Mouse (Mus musculus) midbrain, embryonic 15.5 days (tissue): Measurements from ENCODE around the gene Ttc26. TPM values are rescaled to one million over a fixed set of nuclear protein-coding genes. Genes with fewer than 3 reads are reported as not detected.
"Not testable (repeated sequence)": the region's sequence is repeated elsewhere in the genome, so short reads cannot be mapped to it uniquely, and the experiment has no call there.

ENCODE experiments used
- ATAC-seq: fragments of 200-750 bp; cut with Nextera tagmentation; replicated peaks from 2 replicates; pipeline ENCODE4 v1.8.0; 2017; ENCODE audit warnings: moderate TSS enrichment
- H3K27ac ChIP-seq: fragments of 300-500 bp; sonication (generic); 2 replicates; pipeline ENCODE4 v1.5.1; 2015; ENCODE audit warnings: mild to moderate bottlenecking, inconsistent platforms
- H3K27me3 ChIP-seq: fragments of 300-500 bp; sonication (generic); replicated peaks from 2 replicates; pipeline ENCODE4 v1.6.1; 2015; ENCODE audit warnings: inconsistent platforms
- H3K36me3 ChIP-seq: fragments of 300-500 bp; sonication (generic); replicated peaks from 2 replicates; pipeline ENCODE4 v1.6.1; 2015; ENCODE audit warnings: inconsistent platforms
- H3K4me1 ChIP-seq: fragments of 300-500 bp; sonication (generic); 2 replicates; pipeline ENCODE4 v1.6.1; 2015; ENCODE audit warnings: inconsistent platforms
- H3K4me2 ChIP-seq: fragments of 300-500 bp; sonication (generic); 2 replicates; pipeline ENCODE4 v1.6.1; 2015; ENCODE audit warnings: inconsistent platforms, mild to moderate bottlenecking, moderate library complexity
- H3K4me3 ChIP-seq: fragments of 300-500 bp; sonication (generic); 2 replicates; pipeline ENCODE4 v1.5.1; 2015; ENCODE audit warnings: mild to moderate bottlenecking, inconsistent platforms
- H3K9ac ChIP-seq: fragments of 300-500 bp; sonication (generic); 2 replicates; pipeline ENCODE4 v1.6.1; 2015; ENCODE audit warnings: mild to moderate bottlenecking, inconsistent platforms
- H3K9me3 ChIP-seq: fragments of 300-500 bp; sonication (generic); 2 replicates; pipeline ENCODE4 v1.6.1; 2016; ENCODE audit warnings: inconsistent platforms
- WGBS: fragments of 180-500 bp; shearing (Covaris S2); methylation state at CpG from one replicate; pipeline ENCODE4 v1.1.7; 2015; ENCODE audit warnings: mixed read lengths; 5-methylcytosine and 5-hydroxymethylcytosine counted together
- polyA plus RNA-seq: library from polyadenylated mRNA; unstranded; fragments of >200 nt; fragmentation: Nextera tagmentation; extraction: Ambion mirVana; gene quantifications from 2 replicates; pipeline ENCODE4 v1.2.1, GENCODE M21; 2015

Ttc26 gene
- polyA plus RNA-seq, 1 experiment from 2014 or later, result 7.5 TPM

DNA sequence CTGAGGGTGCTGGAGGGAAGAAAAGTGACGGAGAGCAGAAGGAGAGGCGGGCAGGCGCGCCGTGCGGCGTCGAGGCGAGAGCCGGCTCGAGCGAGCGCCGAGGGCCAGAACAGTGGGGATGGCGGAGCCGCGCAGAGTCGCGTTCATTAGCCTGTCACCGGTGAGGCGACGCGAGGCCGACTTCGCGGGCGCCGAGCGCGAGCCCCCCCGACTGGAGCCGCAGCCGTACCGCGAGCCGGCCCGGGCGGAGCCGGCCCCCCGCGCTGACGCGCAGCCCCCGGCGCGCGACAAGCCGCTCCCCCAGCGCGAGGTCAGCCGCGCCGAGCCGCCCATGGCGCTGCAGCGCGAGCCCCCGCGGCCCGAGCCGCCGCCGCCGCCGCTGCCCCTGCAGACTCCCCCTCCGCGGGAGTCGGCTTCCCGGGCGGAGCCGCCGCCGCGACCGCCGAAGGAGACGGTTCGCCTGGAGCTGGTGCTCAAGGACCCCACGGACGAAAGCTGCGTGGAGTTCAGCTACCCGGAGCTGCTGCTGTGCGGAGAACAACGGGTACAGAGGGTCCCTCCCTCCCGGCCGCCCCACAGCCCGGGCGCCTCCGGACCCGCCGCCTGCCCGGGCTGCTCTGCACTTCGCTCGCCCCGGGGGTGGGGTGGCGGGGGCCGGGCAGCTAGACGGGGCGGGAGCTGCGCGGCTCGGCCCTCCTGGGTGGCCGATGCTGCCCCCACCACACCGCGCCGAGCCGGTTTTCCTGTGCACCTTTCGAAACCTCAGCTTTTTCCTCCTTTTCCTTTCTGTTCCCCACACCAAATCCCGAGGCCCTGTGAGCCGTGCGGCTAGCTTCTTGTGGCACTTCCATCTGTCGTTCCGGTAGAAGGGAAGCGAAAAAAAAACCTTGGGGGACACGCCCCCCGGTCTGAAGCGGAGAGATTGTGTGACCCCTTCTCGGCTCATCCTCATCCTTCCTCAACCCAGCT, 53.1 kb downstream of the Ttc26 start:
- H3K27ac ChIP-seq, result peak overlapping the region; percentile 98
- peak overlapping the region; percentile 83 for H3K4me2 ChIP-seq
- under 1% methylated on average over 91 of the region's 118 CpGs for WGBS
- peak overlapping the region; percentile 76 for H3K4me3 ChIP-seq
- no peaks in the 10 kb centered on the region for H3K27me3 ChIP-seq
- no peaks in the 10 kb centered on the region for H3K9me3 ChIP-seq
- H3K36me3 ChIP-seq, result no peaks in the 10 kb centered on the region
- peak overlapping the region; percentile 88 for H3K9ac ChIP-seq
- peaks cover 34% of the 10 kb centered on the region for H3K4me1 ChIP-seq
- ATAC-seq, result peak; percentile 81

DNA sequence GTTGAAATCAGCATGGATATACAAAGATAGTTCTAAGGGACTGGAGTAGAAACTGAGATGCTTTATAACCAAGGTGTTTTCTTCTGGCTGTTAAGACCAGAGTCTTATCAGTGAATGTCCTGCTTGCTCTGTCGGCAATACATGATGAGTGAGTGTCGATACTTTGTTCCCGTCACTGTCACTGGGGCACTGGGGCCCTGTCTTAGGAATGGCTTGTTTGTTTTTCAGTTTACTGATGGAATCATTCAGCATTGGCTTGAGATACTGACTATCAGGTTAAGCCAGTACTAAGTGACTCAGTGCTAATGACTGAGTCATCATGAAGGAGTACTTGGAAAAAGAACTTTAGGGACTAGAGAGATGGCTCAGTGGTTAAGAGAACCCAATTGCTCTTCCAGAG, 62.6 kb downstream of the Ttc26 start:
- ATAC-seq, result no peak
- H3K27ac ChIP-seq, result no peak overlapping the region
- peaks cover 20% of the 10 kb centered on the region; the same call in 1 of the 2 replicates for H3K36me3 ChIP-seq

DNA sequence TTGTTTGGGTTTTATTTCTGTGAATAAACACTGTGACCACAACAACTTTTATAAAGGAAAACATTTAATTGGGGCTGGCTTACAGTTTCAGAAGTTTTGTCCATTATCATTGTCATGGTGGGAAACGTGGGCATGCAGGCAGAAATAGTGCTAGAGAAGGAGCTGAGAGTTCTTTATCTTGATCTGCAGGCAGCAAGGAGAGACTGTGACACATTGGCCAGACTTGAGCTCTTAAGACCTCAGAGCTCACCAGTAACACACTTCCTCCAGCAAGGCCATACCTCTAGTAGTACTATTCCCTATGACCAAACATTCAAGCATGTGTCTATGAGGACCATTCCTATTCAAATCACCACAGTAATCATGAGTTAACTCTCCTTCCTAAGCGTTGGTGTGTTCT, 67.0 kb downstream of the Ttc26 start:
- H3K36me3 ChIP-seq, result peaks cover 23% of the 10 kb centered on the region; the same call in 1 of the 2 replicates
- no peaks in the 10 kb centered on the region for H3K27me3 ChIP-seq
- no peak overlapping the region for H3K4me3 ChIP-seq
- no peak overlapping the region for H3K9ac ChIP-seq
- no peaks in the 10 kb centered on the region for H3K9me3 ChIP-seq
- H3K4me2 ChIP-seq, result no peak overlapping the region
- no peaks in the 10 kb centered on the region for H3K4me1 ChIP-seq
- 96% methylated on average over 2 of the region's 2 CpGs for WGBS
- no peak for ATAC-seq
- no peak overlapping the region for H3K27ac ChIP-seq

More for the DNA sequence above, 62.6 kb downstream of the Ttc26 start:
- WGBS, result 95% methylated on average over 3 of the region's 3 CpGs
- H3K9me3 ChIP-seq, result no peaks in the 10 kb centered on the region
- H3K9ac ChIP-seq, result no peak overlapping the region
- no peaks in the 10 kb centered on the region for H3K27me3 ChIP-seq
- no peak overlapping the region for H3K4me3 ChIP-seq
- peaks cover 3% of the 10 kb centered on the region; the same call in 1 of the 2 replicates for H3K4me1 ChIP-seq
- H3K4me2 ChIP-seq, result no peak overlapping the region

DNA sequence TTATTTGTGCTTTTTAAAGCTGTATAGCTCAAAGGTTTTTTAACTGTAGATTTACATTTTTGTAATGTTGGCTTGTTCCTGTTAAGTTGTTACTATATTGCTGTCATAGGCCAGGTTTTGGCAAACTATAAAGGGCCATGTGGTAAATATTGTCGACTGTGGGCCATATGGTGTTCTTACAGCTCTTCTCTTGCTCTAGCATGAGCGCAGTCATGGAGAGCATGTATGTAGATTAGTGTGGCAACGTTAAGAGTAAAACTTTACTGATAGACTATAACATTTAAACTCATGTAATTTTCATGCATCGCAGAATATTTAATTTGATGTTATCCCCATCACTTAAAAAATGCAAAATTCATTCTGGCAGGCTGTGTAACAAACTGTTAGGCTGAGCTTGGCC, 71.8 kb downstream of the Ttc26 start:
- Histone ChIP-seq H3K4me2 (no peak overlapping the region), H3K27me3 (no peaks in the 10 kb centered on the region), H3K9ac (no peak overlapping the region), H3K4me3 (no peak overlapping the region), H3K4me1 (no peaks in the 10 kb centered on the region), H3K27ac (no peak overlapping the region), H3K36me3 (peaks cover 24% of the 10 kb centered on the region; the same call in 1 of the 2 replicates), H3K9me3 (no peaks in the 10 kb centered on the region)
- ATAC-seq, result no peak
- WGBS, result 91% methylated on average over 4 of the region's 4 CpGs

DNA sequence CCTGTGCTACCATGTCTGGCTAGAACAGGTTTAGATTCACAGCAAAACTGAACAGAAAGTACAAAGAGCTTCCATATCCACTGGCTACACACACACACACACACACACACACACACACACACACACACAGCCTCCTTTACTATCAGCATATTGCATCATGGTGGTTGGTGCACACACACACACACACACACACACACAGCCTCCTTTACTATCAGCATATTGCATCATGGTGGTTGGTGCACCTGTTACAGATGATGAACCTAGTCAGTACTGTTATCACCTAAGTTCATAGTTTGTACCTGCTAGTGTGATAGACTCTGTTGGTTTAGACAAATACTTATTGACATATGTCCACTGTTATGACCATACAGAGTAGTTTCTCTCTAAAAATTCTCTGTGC, 75.2 kb downstream of the Ttc26 start:
- ATAC-seq, H3K9ac ChIP-seq, H3K27ac ChIP-seq, H3K4me3 ChIP-seq, H3K4me1 ChIP-seq, H3K9me3 ChIP-seq, H3K27me3 ChIP-seq, H3K4me2 ChIP-seq: not testable (repeated sequence)
- H3K36me3 ChIP-seq, result peaks cover 27% of the 10 kb centered on the region; the same call in 1 of the 2 replicates

DNA sequence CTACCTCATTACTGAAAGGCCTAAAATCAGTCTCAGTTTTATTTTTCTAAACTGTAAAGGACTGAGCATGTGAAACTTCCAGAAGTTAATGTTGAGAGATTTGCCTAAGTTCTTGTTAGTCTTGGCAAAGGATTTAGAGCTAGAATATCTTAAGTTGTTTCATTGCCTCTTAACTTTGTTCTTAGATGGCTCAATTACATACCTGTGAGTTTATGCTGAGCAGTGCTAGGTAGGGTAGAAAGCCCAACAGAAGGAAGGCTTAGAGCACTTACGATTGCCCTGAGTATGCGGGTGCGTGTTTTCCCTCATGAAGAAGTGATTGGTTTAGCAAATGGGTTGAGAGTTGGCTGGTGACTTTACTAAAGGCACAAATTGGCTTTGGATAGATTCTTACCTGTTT, 76.8 kb downstream of the Ttc26 start:
- peaks cover 20% of the 10 kb centered on the region; the same call in 1 of the 2 replicates for H3K36me3 ChIP-seq

DNA sequence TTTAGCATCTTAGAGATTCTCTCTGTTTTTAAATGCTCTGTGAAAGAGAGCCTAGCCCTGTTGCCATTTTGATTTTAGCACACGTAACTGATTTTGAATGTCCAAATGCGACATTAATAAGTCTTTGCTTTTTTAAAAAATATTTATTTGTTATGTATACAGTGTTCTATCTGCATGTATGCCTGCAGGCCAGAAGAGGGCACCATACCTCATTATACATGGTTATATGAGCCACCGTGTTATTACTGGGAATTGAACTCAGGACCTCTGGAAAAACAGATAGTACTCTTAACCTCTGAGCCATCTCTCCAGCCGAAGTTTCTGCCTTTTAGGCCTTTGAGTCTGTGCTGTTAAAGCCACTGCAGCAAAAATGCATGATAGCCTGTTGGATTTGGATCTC, 88.3 kb downstream of the Ttc26 start:
- H3K9ac ChIP-seq, result no peak overlapping the region
- no peak overlapping the region for H3K4me2 ChIP-seq
- H3K36me3 ChIP-seq, result peaks cover 24% of the 10 kb centered on the region
- H3K27ac ChIP-seq, result no peak overlapping the region
- H3K9me3 ChIP-seq, result no peaks in the 10 kb centered on the region
- 91% methylated on average over 4 of the region's 4 CpGs for WGBS
- ATAC-seq, result no peak
- no peaks in the 10 kb centered on the region for H3K27me3 ChIP-seq
- no peak overlapping the region for H3K4me3 ChIP-seq
- no peaks in the 10 kb centered on the region for H3K4me1 ChIP-seq

More for the DNA sequence above, 76.8 kb downstream of the Ttc26 start:
- 98% methylated on average over 3 of the region's 3 CpGs for WGBS
- H3K27me3 ChIP-seq, result no peaks in the 10 kb centered on the region
- H3K4me3 ChIP-seq, result no peak overlapping the region
- no peaks in the 10 kb centered on the region for H3K9me3 ChIP-seq
- no peak overlapping the region for H3K4me2 ChIP-seq
- no peak overlapping the region for H3K9ac ChIP-seq
- no peaks in the 10 kb centered on the region for H3K4me1 ChIP-seq
- no peak overlapping the region for H3K27ac ChIP-seq
- ATAC-seq, result no peak

Other genes starting within 250 kb of the Ttc26 start
- gene D630045J12Rik, start 127.5 kb upstream of the Ttc26 start, polyA plus RNA-seq, result 19.7 and 21.0 TPM in 2 replicates
- gene Zc3hav1l, start 82.2 kb upstream of the Ttc26 start, polyA plus RNA-seq, result 8.2 and 9.1 TPM in 2 replicates
- 1.6 and 1.7 TPM in 2 replicates for gene Zc3hav1, start 26.9 kb upstream of the Ttc26 start, polyA plus RNA-seq
- gene Ubn2, start 52.5 kb downstream of the Ttc26 start, polyA plus RNA-seq, result 24.4 and 25.4 TPM in 2 replicates
- gene Fmc1, start 152.0 kb downstream of the Ttc26 start, polyA plus RNA-seq, result 191 and 193 TPM in 2 replicates
- 35.4 and 40.9 TPM in 2 replicates for gene Luc7l2, start 169.9 kb downstream of the Ttc26 start, polyA plus RNA-seq